Mouse (Mus musculus) liver, embryonic 12.5 days (tissue): ENCODE results near the gene Ccno. TPM values are rescaled to one million over a fixed set of nuclear protein-coding genes. Genes with fewer than 3 reads are reported as not detected.
A peak's percentile ranks its signal among the peaks of the same experiment; 100 is the strongest.

Source experiments
- ATAC-seq: fragments of 200-750 bp; cut with Nextera tagmentation; 2 replicates; pipeline ENCODE4 v1.8.0; 2017; ENCODE audit warnings: moderate number of reproducible peaks, mild to moderate bottlenecking, moderate library complexity
- H3K27ac ChIP-seq: fragments of 300-500 bp; sonication (generic); 2 replicates; pipeline ENCODE4 v1.5.1; 2016; ENCODE audit warnings: mild to moderate bottlenecking
- H3K27me3 ChIP-seq: fragments of 300-500 bp; sonication (generic); replicated peaks from 2 replicates; pipeline ENCODE4 v1.6.1; 2016; ENCODE audit warnings: mild to moderate bottlenecking, moderate library complexity
- H3K36me3 ChIP-seq: fragments of 300-500 bp; sonication (generic); 2 replicates; pipeline ENCODE4 v1.6.1; 2016; ENCODE audit warnings: mild to moderate bottlenecking, moderate library complexity
- H3K4me1 ChIP-seq: fragments of 300-500 bp; sonication (generic); 2 replicates; pipeline ENCODE4 v1.6.1; 2016
- H3K4me2 ChIP-seq: fragments of 300-500 bp; sonication (generic); 2 replicates; pipeline ENCODE4 v1.6.1; 2016; ENCODE audit warnings: mild to moderate bottlenecking, moderate library complexity
- H3K4me3 ChIP-seq: fragments of 300-500 bp; sonication (generic); 2 replicates; pipeline ENCODE4 v1.5.1; 2016; ENCODE audit warnings: mild to moderate bottlenecking, moderate library complexity
- H3K9ac ChIP-seq: fragments of 300-500 bp; sonication (generic); 2 replicates; pipeline ENCODE4 v1.6.1; 2016; ENCODE audit warnings: mild to moderate bottlenecking, moderate library complexity
- H3K9me3 ChIP-seq: fragments of 300-500 bp; sonication (generic); replicated peaks from 2 replicates; pipeline ENCODE4 v1.6.1; 2016; ENCODE audit warnings: mild to moderate bottlenecking, moderate library complexity
- WGBS: fragments of 180-500 bp; shearing (Covaris S2); methylation state at CpG from one replicate; pipeline ENCODE4 v1.1.7; 2016; ENCODE audit not compliant: insufficient replicate concordance; 5-methylcytosine and 5-hydroxymethylcytosine counted together
- polyA plus RNA-seq: library from polyadenylated mRNA; unstranded; fragments of >200 nt; fragmentation: Nextera tagmentation; extraction: Ambion mirVana; gene quantifications from 2 replicates; pipeline ENCODE4 v1.2.1, GENCODE M21; 2016

The Ccno gene
- polyA plus RNA-seq, 1 experiment from 2014 or later = 0.11 TPM

DNA sequence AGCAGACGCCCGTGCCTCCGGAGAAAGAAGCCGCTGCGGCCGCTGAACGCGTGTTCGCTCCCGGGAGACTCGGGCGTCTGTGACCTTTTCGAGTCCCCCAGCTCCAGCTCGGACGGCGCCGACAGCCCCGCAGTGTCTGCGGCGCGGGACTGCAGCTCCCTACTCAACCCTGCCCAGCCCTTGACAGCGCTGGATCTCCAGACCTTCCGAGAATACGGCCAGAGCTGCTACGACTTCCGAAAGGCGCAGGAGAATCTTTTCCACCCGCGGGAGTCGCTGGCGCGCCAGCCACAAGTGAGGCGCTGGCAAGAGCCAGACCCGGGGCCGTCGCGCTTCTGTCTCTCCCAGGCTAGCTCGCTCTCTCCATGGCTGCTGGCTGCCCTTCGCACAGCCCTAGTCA lies 389 bp downstream of the Ccno start:
- Histone ChIP-seq H3K27me3 (peaks cover 94% of the 10 kb centered on the region), H3K4me3 (peak overlapping the region; percentile 50), H3K4me1 (peaks cover 17% of the 10 kb centered on the region), H3K4me2 (peak overlapping the region; percentile 82), H3K9me3 (no peaks in the 10 kb centered on the region), H3K27ac (no peak overlapping the region), H3K9ac (no peak overlapping the region), H3K36me3 (no peaks in the 10 kb centered on the region)
- ATAC-seq = 0 out of 2 replicates have a peak, but pooled peaks have one; percentile 20
- 2% methylated on average over 39 of the region's 39 CpGs for WGBS

GRCm38 (mm10) chr13:112988866-112989265 lies 1.3 kb downstream of the Ccno start:
- Histone ChIP-seq H3K9ac (no peak overlapping the region), H3K27ac (no peak overlapping the region), H3K4me1 (peaks cover 23% of the 10 kb centered on the region), H3K36me3 (no peaks in the 10 kb centered on the region), H3K4me2 (peak overlapping the region; percentile 82), H3K4me3 (peak overlapping the region; percentile 0; the same call in 1 of the 2 replicates), H3K9me3 (no peaks in the 10 kb centered on the region), H3K27me3 (peaks cover 94% of the 10 kb centered on the region)
- no peak for ATAC-seq
- 4% methylated on average over 19 of the region's 19 CpGs for WGBS

DNA sequence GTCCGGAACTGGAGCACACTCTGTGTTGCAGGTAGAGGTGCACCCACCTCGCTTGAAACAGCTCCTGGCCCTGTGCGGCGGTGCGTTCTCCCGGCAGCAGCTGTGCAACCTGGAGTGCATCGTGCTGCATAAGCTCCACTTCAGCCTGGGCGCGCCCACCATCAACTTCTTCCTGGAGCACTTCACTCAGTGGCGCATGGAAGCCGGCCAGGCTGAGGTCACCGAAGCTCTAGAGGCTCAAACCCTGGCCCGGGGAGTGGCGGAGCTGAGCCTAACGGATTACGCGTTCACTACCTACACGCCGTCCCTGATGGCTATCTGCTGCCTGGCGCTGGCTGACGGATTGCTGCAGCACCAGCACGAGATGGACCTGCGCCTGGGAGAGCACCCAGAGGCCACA lies 1.9 kb downstream of the Ccno start:
- Histone ChIP-seq H3K27me3 (peaks cover 95% of the 10 kb centered on the region), H3K4me1 (peaks cover 27% of the 10 kb centered on the region), H3K4me3 (no peak overlapping the region), H3K4me2 (no peak overlapping the region), H3K9me3 (no peaks in the 10 kb centered on the region), H3K9ac (no peak overlapping the region), H3K27ac (no peak overlapping the region), H3K36me3 (no peaks in the 10 kb centered on the region)
- no peak for ATAC-seq
- 2% methylated on average over 23 of the region's 23 CpGs for WGBS

DNA sequence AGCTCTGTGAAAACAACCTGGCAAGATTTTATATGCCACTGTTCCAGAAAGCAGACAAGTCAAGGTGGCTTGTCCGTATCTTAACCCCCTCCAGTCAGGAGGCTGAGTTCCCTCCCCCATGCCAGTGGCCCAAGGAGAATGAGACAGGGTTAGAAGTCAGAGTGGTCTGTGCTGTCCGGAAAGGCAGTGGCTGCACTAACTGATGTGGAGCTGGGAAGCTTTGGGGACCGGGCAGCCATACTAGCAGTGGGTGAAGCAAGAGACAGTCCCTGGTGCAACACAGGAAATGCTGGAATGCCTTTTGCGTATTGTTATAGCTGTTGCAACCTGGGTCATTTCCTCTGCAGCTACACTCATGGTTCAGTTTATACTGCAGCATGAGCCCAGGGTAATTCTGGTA lies 2.7 kb downstream of the Ccno start:
- WGBS = 16% methylated on average over 4 of the region's 4 CpGs
- no peaks in the 10 kb centered on the region for H3K9me3 ChIP-seq
- no peak overlapping the region for H3K4me3 ChIP-seq
- no peak overlapping the region for H3K27ac ChIP-seq
- no peak for ATAC-seq
- H3K9ac ChIP-seq = no peak overlapping the region
- H3K4me2 ChIP-seq = no peak overlapping the region
- H3K27me3 ChIP-seq = peaks cover 98% of the 10 kb centered on the region
- peaks cover 27% of the 10 kb centered on the region for H3K4me1 ChIP-seq
- no peaks in the 10 kb centered on the region for H3K36me3 ChIP-seq

GRCm38 (mm10) chr13:112993531-112994152 lies 6.0 kb downstream of the Ccno start, which contains the start of gene Mcidas:
Gene Mcidas, plus strand, starts transcription at chr13:112993845.
- no peak within 1 kb of the TSS for H3K9ac ChIP-seq
- H3K27me3 ChIP-seq = peaks cover 98% of the 10 kb centered on the region
- under 1% methylated on average over 62 of the region's 63 CpGs for WGBS
- peak within 1 kb of the TSS; percentile 40 for H3K4me3 ChIP-seq
- peaks cover 14% of the 10 kb centered on the region for H3K4me1 ChIP-seq
- no peaks in the 10 kb centered on the region for H3K9me3 ChIP-seq
- H3K4me2 ChIP-seq = peak within 1 kb of the TSS; percentile 66
- H3K27ac ChIP-seq = no peak within 1 kb of the TSS
- H3K36me3 ChIP-seq = no peaks in the 10 kb centered on the region
- ATAC-seq = 0 out of 2 replicates have a peak, but pooled peaks have one; percentile 31

DNA sequence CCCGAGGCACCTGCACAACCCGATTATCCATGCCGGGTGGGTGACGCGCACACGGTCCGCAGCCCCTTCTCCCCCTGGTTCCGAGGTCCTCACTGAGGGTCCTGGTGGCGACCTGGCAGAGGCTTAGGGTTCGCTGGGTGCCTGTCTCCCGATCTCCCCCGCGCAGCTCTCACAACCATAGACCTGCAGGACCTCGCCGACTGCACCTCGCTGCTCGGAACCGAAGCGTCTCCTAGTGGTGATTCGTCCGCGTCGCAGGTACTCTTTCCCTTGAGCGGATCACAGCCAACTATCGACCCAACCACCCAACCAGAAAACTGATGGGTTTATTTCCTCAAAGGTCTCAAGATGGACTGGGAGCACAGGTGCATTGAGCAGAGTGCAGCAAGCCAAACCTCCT lies 6.6 kb downstream of the Ccno start:
- Histone ChIP-seq H3K4me2 (peak overlapping the region; percentile 66), H3K27ac (no peak overlapping the region), H3K36me3 (no peaks in the 10 kb centered on the region), H3K27me3 (peaks cover 98% of the 10 kb centered on the region), H3K9ac (no peak overlapping the region), H3K9me3 (no peaks in the 10 kb centered on the region), H3K4me1 (peaks cover 16% of the 10 kb centered on the region), H3K4me3 (peak overlapping the region; percentile 40)
- ATAC-seq = 0 out of 2 replicates have a peak, but pooled peaks have one; percentile 13
- WGBS = under 1% methylated on average over 25 of the region's 25 CpGs

DNA sequence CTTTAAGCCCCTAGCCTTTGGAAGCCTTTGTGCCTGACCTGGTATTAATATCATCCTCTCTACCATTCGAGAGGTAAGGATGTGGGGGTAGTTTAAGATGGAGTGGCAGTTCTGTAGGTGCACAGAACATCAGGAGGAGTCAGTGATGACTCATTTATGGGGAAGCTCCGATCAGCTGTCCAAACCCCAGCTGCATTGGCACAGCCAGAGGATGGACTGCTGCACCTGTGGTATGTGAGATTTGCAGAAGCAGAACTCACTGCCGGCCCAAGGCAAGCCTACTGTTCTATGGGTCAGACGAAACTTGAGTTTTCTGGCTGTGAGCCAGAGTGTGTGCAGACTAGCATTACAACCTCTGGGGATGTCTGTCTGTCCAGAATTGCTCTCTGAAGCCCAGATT lies 8.8 kb downstream of the Ccno start:
- H3K4me1 ChIP-seq = peaks cover 16% of the 10 kb centered on the region
- no peak for ATAC-seq
- H3K4me3 ChIP-seq = no peak overlapping the region
- no peak overlapping the region for H3K27ac ChIP-seq
- H3K27me3 ChIP-seq = peaks cover 94% of the 10 kb centered on the region
- H3K9me3 ChIP-seq = no peaks in the 10 kb centered on the region
- H3K4me2 ChIP-seq = no peak overlapping the region
- no peaks in the 10 kb centered on the region for H3K36me3 ChIP-seq
- 44% methylated on average over 4 of the region's 4 CpGs for WGBS
- H3K9ac ChIP-seq = no peak overlapping the region

DNA sequence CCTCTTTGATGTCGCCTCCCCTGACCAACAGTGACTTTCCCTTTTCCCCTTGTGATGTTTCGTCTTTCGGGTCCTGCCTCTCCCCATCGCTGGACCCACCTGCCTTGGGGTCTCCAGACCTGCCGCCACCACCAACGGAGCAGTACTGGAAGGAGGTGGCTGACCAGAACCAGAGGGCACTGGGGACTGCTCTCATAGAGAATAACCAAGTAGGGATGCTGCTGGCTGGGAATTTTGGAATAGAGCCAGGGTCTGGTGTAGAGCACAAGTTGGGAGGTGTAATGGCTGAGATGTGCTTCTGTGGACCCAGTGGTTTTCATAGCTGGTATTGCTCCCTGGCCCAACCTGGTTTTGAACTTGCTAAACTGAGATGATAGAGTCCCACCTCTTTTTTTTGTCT lies 9.8 kb downstream of the Ccno start:
- Histone ChIP-seq H3K27me3 (peaks cover 97% of the 10 kb centered on the region), H3K4me1 (peaks cover 16% of the 10 kb centered on the region), H3K9me3 (no peaks in the 10 kb centered on the region), H3K4me3 (no peak overlapping the region), H3K36me3 (no peaks in the 10 kb centered on the region), H3K27ac (no peak overlapping the region), H3K9ac (no peak overlapping the region), H3K4me2 (no peak overlapping the region)
- 52% methylated on average over 6 of the region's 6 CpGs for WGBS
- no peak for ATAC-seq

DNA sequence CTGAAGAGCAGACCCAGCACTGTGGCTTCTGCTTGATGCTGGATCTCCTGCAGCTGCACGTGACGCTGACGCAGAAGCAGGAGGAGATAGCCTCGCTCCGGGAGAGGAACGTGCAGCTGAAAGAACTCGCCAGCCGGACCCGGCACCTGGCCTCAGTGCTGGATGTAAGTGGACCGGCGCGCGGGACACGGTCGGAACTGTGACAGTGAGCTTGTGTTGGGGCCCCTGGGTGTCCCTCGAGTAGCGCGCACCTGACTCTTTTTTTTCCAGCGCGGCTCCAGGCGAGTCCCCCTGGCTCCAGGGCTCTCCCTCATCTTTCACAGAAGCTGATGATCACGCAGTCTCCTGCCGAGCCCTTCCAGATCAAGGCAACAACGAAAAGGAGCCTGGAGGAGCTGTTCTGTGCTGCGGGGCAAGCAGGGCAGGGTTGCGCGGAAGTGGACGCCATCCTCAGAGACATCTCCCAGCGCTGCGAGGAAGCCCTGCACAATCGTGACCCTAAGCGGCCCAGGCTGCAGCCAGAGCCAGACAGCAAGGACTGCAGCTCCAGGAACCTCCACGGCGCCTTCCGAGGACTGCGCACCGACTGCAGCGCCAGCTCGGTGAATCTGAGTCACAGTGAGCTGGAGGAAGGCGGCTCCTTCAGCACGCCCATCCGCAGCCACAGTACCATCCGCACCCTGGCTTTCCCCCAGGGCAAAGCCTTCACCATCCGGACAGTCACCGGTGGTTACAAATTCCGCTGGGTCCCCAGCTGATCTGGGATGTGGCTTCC lies 11.0 kb downstream of the Ccno start:
- Histone ChIP-seq H3K9ac (no peak overlapping the region; the same call in 1 of the 2 replicates), H3K4me3 (peak overlapping the region; percentile 32), H3K36me3 (no peaks in the 10 kb centered on the region), H3K9me3 (no peaks in the 10 kb centered on the region), H3K4me2 (peak overlapping the region; percentile 54), H3K27me3 (peaks cover 91% of the 10 kb centered on the region), H3K4me1 (peaks cover 13% of the 10 kb centered on the region), H3K27ac (no peak overlapping the region)
- 2% methylated on average over 46 of the region's 46 CpGs for WGBS
- no peak for ATAC-seq

DNA sequence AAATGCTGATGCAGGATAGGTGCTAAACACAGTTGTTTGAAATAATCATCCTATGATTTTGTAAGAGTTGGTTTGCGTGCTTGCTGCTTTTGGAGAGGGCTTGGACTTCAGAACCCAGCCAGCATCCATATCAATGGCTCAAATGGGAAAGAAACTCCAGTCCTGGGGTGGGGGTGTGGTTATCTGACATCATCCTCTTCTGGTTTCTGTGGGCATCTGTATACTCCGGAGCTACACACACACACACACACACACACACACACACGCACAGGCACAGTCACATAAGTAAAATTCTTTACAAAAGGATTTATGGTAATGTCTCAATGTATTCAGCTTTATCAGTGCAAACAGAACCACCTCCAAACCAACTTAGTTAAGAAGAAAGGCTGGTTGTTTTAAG lies 12.5 kb downstream of the Ccno start:
- no peak for ATAC-seq
- H3K4me3 ChIP-seq = no peak overlapping the region
- H3K27ac ChIP-seq = no peak overlapping the region
- no peaks in the 10 kb centered on the region for H3K9me3 ChIP-seq
- no peaks in the 10 kb centered on the region for H3K36me3 ChIP-seq
- 0 out of 2 replicates have a peak, but pooled peaks cover 6% of the 10 kb centered on the region for H3K4me1 ChIP-seq
- peaks cover 76% of the 10 kb centered on the region for H3K27me3 ChIP-seq
- H3K4me2 ChIP-seq = no peak overlapping the region
- no peak overlapping the region for H3K9ac ChIP-seq
- 55% methylated on average over 3 of the region's 3 CpGs for WGBS

GRCm38 (mm10) chr13:113000576-113001318 lies 13.1 kb downstream of the Ccno start:
- Histone ChIP-seq H3K9me3 (no peaks in the 10 kb centered on the region), H3K4me2 (no peak overlapping the region), H3K27ac (no peak overlapping the region), H3K27me3 (peaks cover 70% of the 10 kb centered on the region), H3K9ac (no peak overlapping the region), H3K4me1 (0 out of 2 replicates have a peak, but pooled peaks cover 6% of the 10 kb centered on the region), H3K4me3 (no peak overlapping the region), H3K36me3 (no peaks in the 10 kb centered on the region)
- 47% methylated on average over 9 of the region's 9 CpGs for WGBS
- no peak for ATAC-seq

DNA sequence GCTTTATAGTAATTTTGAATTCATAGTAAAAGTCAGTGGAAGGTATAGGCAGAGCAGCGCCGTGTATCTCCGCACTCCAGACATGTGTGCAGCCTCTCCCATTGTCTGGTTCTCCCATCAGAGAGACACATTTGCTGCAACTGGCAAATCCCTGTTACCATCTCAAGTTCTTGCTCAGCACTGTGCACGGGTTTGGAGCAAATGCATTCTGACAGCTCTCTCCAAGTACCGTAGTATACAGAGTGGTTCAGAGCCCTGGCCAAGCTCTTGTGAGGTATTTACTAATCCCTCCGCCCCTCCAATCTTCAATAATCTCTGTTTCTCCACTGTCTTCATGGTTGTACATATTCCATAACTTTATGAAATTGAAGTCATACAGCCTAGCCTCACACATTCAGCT lies 25.1 kb downstream of the Ccno start:
- 75% methylated on average over 6 of the region's 6 CpGs for WGBS
- no peak overlapping the region for H3K9ac ChIP-seq
- H3K4me3 ChIP-seq = no peak overlapping the region

More for the DNA sequence above, 25.1 kb downstream of the Ccno start:
- Histone ChIP-seq H3K36me3 (no peaks in the 10 kb centered on the region), H3K4me1 (no peaks in the 10 kb centered on the region), H3K9me3 (no peaks in the 10 kb centered on the region), H3K27me3 (no peaks in the 10 kb centered on the region; the same call in 1 of the 2 replicates), H3K27ac (no peak overlapping the region), H3K4me2 (peak overlapping the region; percentile 65)
- no peak for ATAC-seq
